Mouse (Mus musculus): ENCODE data around the gene Gtf2ird1.
"Not testable (repeated sequence)": the region's sequence is repeated elsewhere in the genome, so short reads cannot be mapped to it uniquely, and the experiment has no call there.

Gtf2ird1 gene

DNA sequence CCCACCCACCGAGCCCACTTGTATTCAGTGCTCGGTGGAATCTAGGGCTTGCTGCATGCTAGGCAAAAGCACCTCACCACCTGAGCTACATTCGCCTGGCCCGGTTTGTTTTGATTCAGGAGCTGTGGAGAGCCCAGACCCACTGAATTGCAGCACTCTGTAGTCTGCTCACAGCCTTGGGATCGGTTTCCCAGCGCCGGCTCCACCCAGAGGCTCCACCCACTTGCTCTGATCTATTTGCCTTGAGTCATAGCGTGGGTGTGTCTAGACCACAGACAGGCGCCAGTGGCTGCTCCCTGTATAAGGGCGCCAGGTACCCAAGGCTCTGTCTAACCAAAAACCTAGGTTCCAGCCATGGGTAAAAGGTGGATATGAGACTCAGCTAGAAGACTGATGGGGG is 105.9 kb downstream of the Gtf2ird1 start:
- Histone ChIP-seq H3K9me3 (ENCODE audit: low read length) (peaks cover 6% of the 10 kb centered on the region; the same call in 1 of the 2 replicates), H3K4me1 (replicated peaks; ENCODE audit: low read depth, low read length) (peaks cover 29% of the 10 kb centered on the region), H3K36me3 (ENCODE audit: insufficient read depth, low read length) (peaks cover 5% of the 10 kb centered on the region), H3K27me3 (ENCODE audit: insufficient read depth, low read length) (no peaks in the 10 kb centered on the region), H3K4me3 (replicated peaks; ENCODE audit: low read length) (peak overlapping the region; percentile 44; the same call in 1 of the 2 replicates)
- no peak for TF ChIP-seq POU5F1 (IDR thresholded peaks at IDR 0.05; ENCODE audit: borderline replicate concordance, low read length)
- no peak for TF ChIP-seq NANOG (IDR thresholded peaks at IDR 0.05; ENCODE audit: borderline replicate concordance, low read length)
- TF ChIP-seq CTCF (conservative IDR thresholded peaks at IDR 0.05; ENCODE audit: low read length): no peak

DNA sequence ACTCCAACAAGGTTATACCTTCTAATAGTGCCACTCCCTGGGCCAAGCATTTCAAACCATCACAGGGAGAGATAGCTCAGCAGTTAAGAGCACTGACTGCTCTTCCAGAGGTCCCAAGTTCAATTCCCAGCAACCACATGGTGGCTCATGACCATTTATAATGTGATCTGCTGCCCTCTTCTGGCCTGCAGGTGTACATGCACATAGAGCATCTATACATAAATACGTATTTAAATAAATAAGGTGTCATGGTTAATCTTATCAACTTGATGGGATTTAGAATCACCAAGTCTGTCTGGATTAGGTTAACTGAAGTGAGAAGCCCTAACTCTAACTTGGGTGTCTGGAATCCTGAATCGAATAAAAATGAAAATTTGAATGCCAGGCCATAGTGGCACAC is 109.5 kb downstream of the Gtf2ird1 start:
- H3K36me3 ChIP-seq (ENCODE audit: insufficient read depth, low read length): no peaks in the 10 kb centered on the region; the same call in 1 of the 2 replicates

DNA sequence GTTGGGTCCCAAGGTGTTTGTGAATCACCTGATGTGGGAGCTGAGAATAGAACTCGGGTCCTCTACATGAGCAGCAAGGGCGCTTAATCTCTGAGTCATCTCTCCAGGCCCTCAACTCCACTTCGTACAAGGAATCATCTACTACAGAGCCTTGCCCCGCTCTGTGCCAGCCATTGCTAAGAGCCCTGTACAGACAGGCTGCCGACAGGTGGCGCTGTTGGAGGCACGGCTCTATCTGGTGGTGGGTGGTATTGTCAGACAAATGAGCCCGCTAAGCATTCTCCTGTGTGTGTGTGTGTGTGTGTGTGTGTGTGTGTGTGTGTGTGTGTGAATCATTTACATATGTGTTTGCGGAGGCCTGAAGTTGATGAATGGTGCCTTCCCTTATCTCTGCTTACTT is 111.1 kb downstream of the Gtf2ird1 start:
- H3K36me3 ChIP-seq (ENCODE audit: insufficient read depth, low read length): no peaks in the 10 kb centered on the region; the same call in 1 of the 2 replicates
- H3K27me3 ChIP-seq (ENCODE audit: insufficient read depth, low read length): no peaks in the 10 kb centered on the region
- peaks cover 6% of the 10 kb centered on the region; the same call in 1 of the 2 replicates for H3K9me3 ChIP-seq (ENCODE audit: low read length)
- peaks cover 57% of the 10 kb centered on the region for H3K4me1 ChIP-seq (replicated peaks; ENCODE audit: low read depth, low read length)
- H3K4me3 ChIP-seq (replicated peaks; ENCODE audit: low read length): no peak overlapping the region
- TF ChIP-seq NANOG (IDR thresholded peaks at IDR 0.05; ENCODE audit: borderline replicate concordance, low read length) (no peak), CTCF (conservative IDR thresholded peaks at IDR 0.05; ENCODE audit: low read length) (peak; percentile 89), POU5F1 (IDR thresholded peaks at IDR 0.05; ENCODE audit: borderline replicate concordance, low read length) (no peak)

More for the DNA sequence above, 109.5 kb downstream of the Gtf2ird1 start:
- Histone ChIP-seq H3K4me1 (replicated peaks; ENCODE audit: low read depth, low read length) (peaks cover 55% of the 10 kb centered on the region), H3K27me3 (ENCODE audit: insufficient read depth, low read length) (no peaks in the 10 kb centered on the region), H3K9me3 (ENCODE audit: low read length) (peaks cover 6% of the 10 kb centered on the region; the same call in 1 of the 2 replicates), H3K4me3 (replicated peaks; ENCODE audit: low read length) (no peak overlapping the region)
- TF ChIP-seq CTCF (conservative IDR thresholded peaks at IDR 0.05; ENCODE audit: low read length) (peak; percentile 57), NANOG (IDR thresholded peaks at IDR 0.05; ENCODE audit: borderline replicate concordance, low read length) (no peak)

DNA sequence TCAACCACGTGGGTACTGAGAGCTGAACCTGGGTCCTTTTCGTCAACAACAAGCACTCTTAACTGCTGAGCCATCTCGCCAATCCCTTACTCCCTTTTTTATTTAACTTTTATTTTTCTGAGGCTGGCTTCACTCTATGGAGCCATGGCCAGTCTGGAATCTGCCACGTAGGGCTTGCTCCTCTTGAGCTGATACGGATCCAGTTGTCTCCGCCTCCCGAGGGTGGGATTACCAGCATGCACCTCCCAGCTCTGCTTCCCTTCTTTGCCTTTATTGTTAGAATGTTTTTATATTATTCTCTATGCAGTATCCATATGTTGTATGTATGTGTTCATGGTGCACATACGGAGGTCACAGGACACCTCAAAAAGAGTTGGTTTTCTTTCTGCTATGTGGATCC is 112.4 kb downstream of the Gtf2ird1 start:
- Histone ChIP-seq H3K4me3 (replicated peaks; ENCODE audit: low read length) (no peak overlapping the region), H3K4me1 (replicated peaks; ENCODE audit: low read depth, low read length) (peaks cover 55% of the 10 kb centered on the region), H3K36me3 (ENCODE audit: insufficient read depth, low read length) (no peaks in the 10 kb centered on the region; the same call in 1 of the 2 replicates), H3K27me3 (ENCODE audit: insufficient read depth, low read length) (no peaks in the 10 kb centered on the region), H3K9me3 (ENCODE audit: low read length) (peaks cover 6% of the 10 kb centered on the region; the same call in 1 of the 2 replicates)
- TF ChIP-seq CTCF (conservative IDR thresholded peaks at IDR 0.05; ENCODE audit: low read length) (no peak), NANOG (IDR thresholded peaks at IDR 0.05; ENCODE audit: borderline replicate concordance, low read length) (no peak), POU5F1 (IDR thresholded peaks at IDR 0.05; ENCODE audit: borderline replicate concordance, low read length) (no peak)

DNA sequence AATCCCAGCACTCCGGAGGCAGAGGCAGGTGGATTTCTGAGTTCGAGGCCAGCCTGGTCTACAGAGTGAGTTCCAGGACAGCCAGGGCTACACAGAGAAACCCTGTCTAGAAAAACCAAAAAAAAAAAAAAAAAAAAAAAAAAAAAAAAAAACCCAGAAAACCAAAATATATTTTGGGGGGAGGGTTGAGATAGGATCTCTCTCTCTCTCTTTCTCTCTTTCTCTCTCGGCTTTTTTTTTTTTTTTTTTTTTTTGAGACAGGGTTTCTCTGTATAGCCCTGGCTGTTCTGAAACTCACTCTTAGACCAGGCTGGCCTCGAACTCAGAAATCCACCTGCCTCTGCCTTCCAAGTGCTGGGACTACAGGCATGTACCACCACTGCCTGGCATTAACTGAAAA is 113.0 kb downstream of the Gtf2ird1 start:
- not testable (repeated sequence) for H3K9me3 ChIP-seq (ENCODE audit: low read length); H3K27me3 ChIP-seq (ENCODE audit: insufficient read depth, low read length); H3K36me3 ChIP-seq (ENCODE audit: insufficient read depth, low read length); H3K4me3 ChIP-seq (replicated peaks; ENCODE audit: low read length)
- peaks cover 60% of the 10 kb centered on the region for H3K4me1 ChIP-seq (replicated peaks; ENCODE audit: low read depth, low read length)

DNA sequence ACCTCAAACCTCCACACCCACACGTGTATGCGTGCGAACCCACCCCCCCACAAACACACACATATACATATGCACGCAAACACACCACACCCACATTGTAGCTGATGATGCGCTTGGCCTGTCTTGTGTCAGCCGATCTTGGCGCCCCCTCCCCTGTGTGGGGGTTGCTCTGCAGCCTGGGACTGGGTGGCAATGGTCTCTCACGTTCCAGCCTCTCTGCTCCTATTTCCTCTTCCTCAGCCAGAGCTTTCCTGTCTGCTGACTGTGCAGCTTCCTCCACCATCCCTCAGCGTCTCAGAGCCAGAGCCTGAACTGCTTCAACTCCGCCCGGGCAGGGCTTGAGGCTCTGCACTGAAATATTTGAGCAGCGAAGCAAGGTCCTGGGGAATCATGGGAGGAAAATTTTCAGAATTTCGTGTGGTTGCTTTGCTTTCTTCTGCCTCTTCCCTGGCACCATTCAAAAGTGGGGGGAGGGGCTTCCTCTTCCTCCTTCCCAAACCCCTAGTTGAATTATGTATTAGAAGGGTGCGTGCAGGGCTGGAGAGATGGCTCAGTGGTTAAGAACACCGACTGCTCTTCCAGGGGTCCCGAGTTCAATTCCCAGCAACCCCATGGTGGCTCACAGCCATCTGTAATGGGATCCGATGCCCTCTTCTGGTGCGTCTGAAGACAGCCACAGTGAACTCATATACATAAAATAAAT is 113.9 kb downstream of the Gtf2ird1 start:
- Histone ChIP-seq H3K36me3 (ENCODE audit: insufficient read depth, low read length) (no peaks in the 10 kb centered on the region; the same call in 1 of the 2 replicates), H3K9me3 (ENCODE audit: low read length) (peaks cover 6% of the 10 kb centered on the region; the same call in 1 of the 2 replicates)
- TF ChIP-seq CTCF (conservative IDR thresholded peaks at IDR 0.05; ENCODE audit: low read length) (0 out of 2 replicates have a peak, but pooled peaks have one; percentile 8), POU5F1 (IDR thresholded peaks at IDR 0.05; ENCODE audit: borderline replicate concordance, low read length) (no peak)

DNA sequence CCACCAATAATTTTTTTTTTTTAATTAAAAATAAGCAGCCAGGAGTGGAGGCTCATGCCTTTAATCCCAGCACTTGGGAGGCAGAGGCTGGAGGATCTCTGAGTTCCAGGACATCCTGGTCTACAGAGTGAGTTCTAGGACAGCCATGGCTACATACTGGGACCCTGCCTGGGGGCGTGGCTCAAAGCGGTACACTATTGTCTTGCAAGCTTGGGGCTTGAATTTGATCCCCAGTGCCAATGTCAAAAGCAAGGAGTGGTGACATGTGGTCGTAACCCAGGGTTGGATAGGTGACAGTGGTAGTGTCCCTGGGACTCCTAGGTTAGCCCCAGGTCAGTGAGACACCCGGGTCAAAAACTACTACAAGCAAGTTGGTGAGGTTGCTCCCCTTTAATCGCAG is 114.8 kb downstream of the Gtf2ird1 start:
- Histone ChIP-seq H3K36me3 (ENCODE audit: insufficient read depth, low read length) (no peaks in the 10 kb centered on the region; the same call in 1 of the 2 replicates), H3K4me3 (replicated peaks; ENCODE audit: low read length) (peak overlapping the region; percentile 72), H3K9me3 (ENCODE audit: low read length) (peaks cover 6% of the 10 kb centered on the region; the same call in 1 of the 2 replicates), H3K27me3 (ENCODE audit: insufficient read depth, low read length) (no peaks in the 10 kb centered on the region), H3K4me1 (replicated peaks; ENCODE audit: low read depth, low read length) (peaks cover 78% of the 10 kb centered on the region)
- TF ChIP-seq NANOG (IDR thresholded peaks at IDR 0.05; ENCODE audit: borderline replicate concordance, low read length): no peak
- no peak for TF ChIP-seq CTCF (conservative IDR thresholded peaks at IDR 0.05; ENCODE audit: low read length)
- no peak for TF ChIP-seq POU5F1 (IDR thresholded peaks at IDR 0.05; ENCODE audit: borderline replicate concordance, low read length)

More for the DNA sequence above, 113.9 kb downstream of the Gtf2ird1 start:
- Histone ChIP-seq H3K4me3 (replicated peaks; ENCODE audit: low read length) (peak overlapping the region; percentile 72), H3K4me1 (replicated peaks; ENCODE audit: low read depth, low read length) (peaks cover 69% of the 10 kb centered on the region), H3K27me3 (ENCODE audit: insufficient read depth, low read length) (no peaks in the 10 kb centered on the region)

DNA sequence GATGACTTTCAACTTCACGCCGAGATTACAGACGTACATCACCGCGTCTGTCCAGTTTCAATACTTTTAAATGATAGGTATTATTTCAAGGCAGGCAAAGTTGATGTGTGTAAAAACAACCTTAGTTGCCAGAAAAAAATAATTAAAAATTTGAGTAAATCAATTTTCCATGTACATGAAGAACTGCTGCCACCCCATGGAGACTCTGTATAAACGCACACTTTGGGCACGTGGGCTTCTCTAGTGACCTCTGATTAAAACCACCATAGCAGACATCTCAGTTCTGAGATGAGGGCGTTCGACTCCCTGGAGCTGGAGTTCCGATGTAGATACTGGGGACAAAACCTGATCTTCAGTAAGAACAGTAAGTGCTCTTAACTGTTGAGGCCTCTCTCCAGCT is 115.2 kb downstream of the Gtf2ird1 start:
- TF ChIP-seq CTCF (conservative IDR thresholded peaks at IDR 0.05; ENCODE audit: low read length) (peak; percentile 12; the same call in 1 of the 2 replicates), NANOG (IDR thresholded peaks at IDR 0.05; ENCODE audit: borderline replicate concordance, low read length) (no peak), POU5F1 (IDR thresholded peaks at IDR 0.05; ENCODE audit: borderline replicate concordance, low read length) (no peak)
- H3K4me1 ChIP-seq (replicated peaks; ENCODE audit: low read depth, low read length): peaks cover 82% of the 10 kb centered on the region
- H3K36me3 ChIP-seq (ENCODE audit: insufficient read depth, low read length): no peaks in the 10 kb centered on the region
- no peaks in the 10 kb centered on the region for H3K27me3 ChIP-seq (ENCODE audit: insufficient read depth, low read length)
- H3K4me3 ChIP-seq (replicated peaks; ENCODE audit: low read length): peak overlapping the region; percentile 72
- peaks cover 2% of the 10 kb centered on the region; the same call in 1 of the 2 replicates for H3K9me3 ChIP-seq (ENCODE audit: low read length)

DNA sequence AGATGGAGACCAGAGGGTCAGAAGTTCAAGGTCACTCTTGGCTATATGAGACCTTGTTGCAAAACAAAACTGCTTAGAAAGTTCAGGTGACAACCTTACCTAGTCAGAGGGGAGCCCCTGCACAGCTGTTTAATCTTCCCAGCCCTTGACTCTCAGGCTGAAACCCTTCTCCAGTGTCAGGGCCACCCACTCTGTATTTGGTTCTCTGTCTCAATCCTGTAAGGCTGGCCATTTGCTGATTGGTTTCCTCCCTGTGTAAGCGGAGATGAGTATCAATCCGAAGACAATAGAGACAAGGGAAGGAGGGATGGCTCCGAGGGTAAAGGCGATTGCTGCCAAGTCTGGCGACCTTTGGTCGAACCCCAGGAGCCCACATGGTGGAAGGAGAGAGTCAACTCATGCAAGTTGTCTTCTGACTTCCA is 116.4 kb downstream of the Gtf2ird1 start:
- Histone ChIP-seq H3K9me3 (ENCODE audit: low read length) (no peaks in the 10 kb centered on the region), H3K4me3 (replicated peaks; ENCODE audit: low read length) (peak overlapping the region; percentile 49), H3K4me1 (replicated peaks; ENCODE audit: low read depth, low read length) (peaks cover 86% of the 10 kb centered on the region), H3K36me3 (ENCODE audit: insufficient read depth, low read length) (no peaks in the 10 kb centered on the region), H3K27me3 (ENCODE audit: insufficient read depth, low read length) (no peaks in the 10 kb centered on the region)
- TF ChIP-seq NANOG (IDR thresholded peaks at IDR 0.05; ENCODE audit: borderline replicate concordance, low read length) (peak; percentile 94), CTCF (conservative IDR thresholded peaks at IDR 0.05; ENCODE audit: low read length) (no peak)
